Mouse (Mus musculus): ENCODE data around the gene Cyp2w1. TPM values are rescaled to one million over a fixed set of nuclear protein-coding genes. Genes with fewer than 3 reads are reported as not detected.

Cyp2w1 gene
- polyA plus RNA-seq, 1 experiment from 2014 or later, result not detected

- ATAC-seq (ENCODE audit: low FRiP score) (no peak), DNase-seq (ENCODE audit: low spot score, missing footprints) (no peak)
- 89% methylated on average over 18 of the region's 18 CpGs for WGBS
- Histone ChIP-seq H3K9me3 (ENCODE audit: control insufficient read depth, low read length) (no peaks in the 10 kb centered on the region), H3K4me1 (ENCODE audit: control insufficient read depth, insufficient read depth, low read length) (peaks cover 7% of the 10 kb centered on the region), H3K36me3 (ENCODE audit: control insufficient read depth, insufficient read depth, low read length) (no peaks in the 10 kb centered on the region), H3K27ac (ENCODE audit: low read depth, low read length) (no peak within 1 kb of the TSS; the same call in 1 of the 2 replicates), H3K4me3 (ENCODE audit: low read depth, low read length) (no peak within 1 kb of the TSS), H3K27me3 (ENCODE audit: control insufficient read depth, insufficient read depth, low read length) (no peaks in the 10 kb centered on the region), H3K9ac (ENCODE audit: low read length) (no peak within 1 kb of the TSS), H3K4me2 (no peak within 1 kb of the TSS)
Observed at GRCm38 (mm10) chr5:139377468-139378270, 25.3 kb downstream of the Cyp2w1 start, which contains the start of gene Gpr146. TSS of gene Gpr146 (plus strand) at chr5:139377697.

GRCm38 (mm10) chr5:139378271-139378556 lies 25.8 kb downstream of the Cyp2w1 start:
- DNase-seq (ENCODE audit: low spot score, missing footprints), result no peak
- H3K4me2 ChIP-seq, result no peak overlapping the region
- H3K4me1 ChIP-seq (ENCODE audit: control insufficient read depth, insufficient read depth, low read length), result peaks cover 7% of the 10 kb centered on the region
- no peaks in the 10 kb centered on the region for H3K36me3 ChIP-seq (ENCODE audit: control insufficient read depth, insufficient read depth, low read length)
- H3K4me3 ChIP-seq (ENCODE audit: low read depth, low read length), result no peak overlapping the region
- H3K27me3 ChIP-seq (ENCODE audit: control insufficient read depth, insufficient read depth, low read length), result no peaks in the 10 kb centered on the region
- H3K9ac ChIP-seq (ENCODE audit: low read length), result no peak overlapping the region
- H3K9me3 ChIP-seq (ENCODE audit: control insufficient read depth, low read length), result no peaks in the 10 kb centered on the region
- 94% methylated on average over 7 of the region's 7 CpGs for WGBS
- no peak overlapping the region for H3K27ac ChIP-seq (ENCODE audit: low read depth, low read length)
- no peak for ATAC-seq (ENCODE audit: low FRiP score)

DNA sequence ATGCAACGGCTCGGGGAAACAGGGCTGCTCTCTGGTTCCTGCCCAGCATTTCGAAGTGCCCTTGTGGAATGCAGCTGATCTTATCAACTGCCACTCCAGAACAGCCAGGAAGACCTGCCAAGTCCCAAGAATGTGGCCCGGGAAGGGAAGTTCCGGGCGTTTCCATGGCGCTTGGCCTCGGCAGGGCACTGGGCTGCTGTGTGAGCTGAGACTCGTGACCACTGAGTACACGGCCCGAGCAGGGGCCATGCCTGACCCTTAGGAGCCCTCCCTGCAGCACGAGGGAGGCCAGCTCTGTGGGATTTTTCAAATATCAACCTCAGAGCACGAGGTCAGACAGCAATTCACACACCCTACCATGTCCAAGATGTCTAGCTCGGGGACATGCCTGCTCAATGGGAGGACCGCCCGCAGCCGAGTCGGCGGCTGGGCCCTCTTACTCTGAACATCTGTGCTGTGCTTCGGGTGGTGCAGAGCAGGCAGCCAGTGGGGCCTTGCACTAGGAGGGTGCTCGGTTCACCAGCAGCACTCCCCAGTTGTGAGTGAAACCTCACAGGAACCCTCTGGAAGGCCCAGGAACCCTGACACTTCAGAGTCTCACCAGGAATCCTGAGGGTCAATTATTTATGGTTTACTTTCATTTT lies 26.7 kb downstream of the Cyp2w1 start:
- H3K36me3 ChIP-seq (ENCODE audit: control insufficient read depth, insufficient read depth, low read length), result no peaks in the 10 kb centered on the region
- 53% methylated on average over 21 of the region's 21 CpGs for WGBS
- DNase-seq (ENCODE audit: low spot score, missing footprints), result no peak

DNA sequence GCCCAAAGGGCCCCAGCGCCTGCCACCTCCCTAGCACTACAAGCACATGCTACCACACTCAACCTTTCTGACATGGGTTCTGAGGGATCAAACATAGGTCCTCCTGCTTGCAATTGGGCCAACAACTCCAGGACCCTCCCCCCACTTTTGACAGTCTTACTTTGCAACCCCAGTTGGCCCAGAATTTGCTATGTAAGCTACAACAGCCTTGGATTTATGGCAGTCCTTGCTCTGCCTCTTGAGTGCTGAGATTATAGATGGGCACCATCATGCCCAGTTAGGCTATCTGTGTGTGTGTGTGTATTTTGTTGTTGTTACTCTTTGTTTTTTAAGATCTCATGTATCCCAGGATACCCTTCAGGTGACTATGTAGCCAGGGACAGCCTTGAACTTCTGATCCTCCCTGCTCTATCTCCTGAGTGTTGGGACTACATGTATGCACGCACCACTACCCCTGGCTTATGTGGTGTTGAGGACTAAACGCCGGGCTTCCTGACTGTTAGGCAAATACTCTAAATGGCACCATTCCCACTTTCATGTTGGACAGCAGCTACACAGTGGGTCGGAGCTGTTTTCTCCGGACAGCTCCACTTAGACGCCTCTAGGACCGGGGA lies 27.5 kb downstream of the Cyp2w1 start:
- peak; percentile 86 for DNase-seq (ENCODE audit: low spot score, missing footprints)
- Histone ChIP-seq H3K9ac (ENCODE audit: low read length) (no peak overlapping the region; the same call in 1 of the 2 replicates), H3K9me3 (ENCODE audit: control insufficient read depth, low read length) (no peaks in the 10 kb centered on the region), H3K36me3 (ENCODE audit: control insufficient read depth, insufficient read depth, low read length) (no peaks in the 10 kb centered on the region), H3K4me3 (ENCODE audit: low read depth, low read length) (peak overlapping the region; percentile 60), H3K27ac (ENCODE audit: low read depth, low read length) (no peak overlapping the region), H3K27me3 (ENCODE audit: control insufficient read depth, insufficient read depth, low read length) (no peaks in the 10 kb centered on the region), H3K4me2 (peak overlapping the region; percentile 89), H3K4me1 (ENCODE audit: control insufficient read depth, insufficient read depth, low read length) (peaks cover 7% of the 10 kb centered on the region)
- 20% methylated on average over 8 of the region's 8 CpGs for WGBS
- ATAC-seq (ENCODE audit: low FRiP score), result peak; percentile 36

More for the DNA sequence above, 26.7 kb downstream of the Cyp2w1 start:
- no peak overlapping the region for H3K9ac ChIP-seq (ENCODE audit: low read length)
- no peak overlapping the region for H3K4me3 ChIP-seq (ENCODE audit: low read depth, low read length)
- no peaks in the 10 kb centered on the region for H3K9me3 ChIP-seq (ENCODE audit: control insufficient read depth, low read length)
- no peaks in the 10 kb centered on the region for H3K27me3 ChIP-seq (ENCODE audit: control insufficient read depth, insufficient read depth, low read length)
- ATAC-seq (ENCODE audit: low FRiP score), result no peak
- peaks cover 7% of the 10 kb centered on the region for H3K4me1 ChIP-seq (ENCODE audit: control insufficient read depth, insufficient read depth, low read length)
- no peak overlapping the region for H3K4me2 ChIP-seq
- H3K27ac ChIP-seq (ENCODE audit: low read depth, low read length), result 0 out of 2 replicates have a peak overlapping the region, but pooled peaks have one; percentile 11

- WGBS, result 1% methylated on average over 73 of the region's 73 CpGs
- Histone ChIP-seq H3K36me3 (ENCODE audit: control insufficient read depth, insufficient read depth, low read length) (no peaks in the 10 kb centered on the region), H3K9me3 (ENCODE audit: control insufficient read depth, low read length) (no peaks in the 10 kb centered on the region), H3K4me3 (ENCODE audit: low read depth, low read length) (peak overlapping the region; percentile 60), H3K27me3 (ENCODE audit: control insufficient read depth, insufficient read depth, low read length) (no peaks in the 10 kb centered on the region), H3K9ac (ENCODE audit: low read length) (peak overlapping the region; percentile 69), H3K4me2 (peak overlapping the region; percentile 89), H3K4me1 (ENCODE audit: control insufficient read depth, insufficient read depth, low read length) (peaks cover 7% of the 10 kb centered on the region), H3K27ac (ENCODE audit: low read depth, low read length) (peak overlapping the region; percentile 30)
- peak; percentile 96 for DNase-seq (ENCODE audit: low spot score, missing footprints)
- peak; percentile 89 for ATAC-seq (ENCODE audit: low FRiP score)
Observed at GRCm38 (mm10) chr5:139380385-139381248, 28.2 kb downstream of the Cyp2w1 start.

DNA sequence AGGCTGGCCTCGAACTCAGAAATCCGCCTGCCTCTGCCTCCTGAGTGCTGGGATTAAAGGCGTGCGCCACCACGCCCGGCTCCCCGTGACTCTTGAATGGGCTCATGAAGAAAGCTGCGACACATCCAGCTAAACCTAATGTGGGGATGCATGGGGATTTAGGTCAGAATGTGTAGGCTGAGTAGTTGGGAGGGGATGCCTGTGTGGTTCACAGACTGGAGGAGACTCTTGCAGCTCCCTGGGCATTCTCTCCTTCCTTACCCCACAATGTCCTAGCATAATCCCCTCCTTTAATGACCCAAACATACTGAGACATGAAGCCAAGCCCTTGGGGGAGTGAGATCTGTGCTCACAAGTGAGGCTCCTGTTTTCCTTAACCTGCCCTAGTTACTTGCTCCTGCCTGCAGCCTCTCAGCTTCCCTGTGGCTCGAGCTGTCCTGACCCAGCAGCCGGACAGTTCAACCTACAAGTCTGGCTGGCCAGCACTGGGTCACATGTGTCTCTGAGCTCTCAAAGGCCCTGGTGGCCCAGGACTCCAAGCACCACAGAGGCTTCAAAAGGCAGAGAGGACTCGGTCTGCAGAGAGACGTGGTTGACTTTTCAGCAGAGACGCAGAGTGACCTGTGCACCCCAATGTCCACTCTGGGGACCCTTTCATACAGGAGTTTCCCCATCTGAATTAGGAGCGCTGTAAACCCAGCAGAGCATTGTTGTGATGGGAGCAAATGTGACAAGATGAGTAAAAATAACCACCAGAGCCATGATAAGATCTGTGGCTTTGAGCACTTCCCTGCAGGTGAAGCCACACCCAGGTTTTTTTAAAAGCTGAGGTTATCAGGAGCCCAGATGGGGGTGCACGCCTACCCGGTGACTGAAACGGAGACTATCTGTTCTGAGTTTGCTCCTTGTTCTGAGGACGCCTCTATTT lies 29.4 kb downstream of the Cyp2w1 start:
- Histone ChIP-seq H3K9ac (ENCODE audit: low read length) (no peak overlapping the region), H3K4me3 (ENCODE audit: low read depth, low read length) (no peak overlapping the region), H3K4me1 (ENCODE audit: control insufficient read depth, insufficient read depth, low read length) (peaks cover 7% of the 10 kb centered on the region), H3K27ac (ENCODE audit: low read depth, low read length) (no peak overlapping the region; the same call in 1 of the 2 replicates), H3K9me3 (ENCODE audit: control insufficient read depth, low read length) (no peaks in the 10 kb centered on the region), H3K27me3 (ENCODE audit: control insufficient read depth, insufficient read depth, low read length) (no peaks in the 10 kb centered on the region), H3K36me3 (ENCODE audit: control insufficient read depth, insufficient read depth, low read length) (no peaks in the 10 kb centered on the region), H3K4me2 (peak overlapping the region; percentile 4; the same call in 1 of the 2 replicates)
- no peak for ATAC-seq (ENCODE audit: low FRiP score)
- no peak for DNase-seq (ENCODE audit: low spot score, missing footprints)
- 81% methylated on average over 18 of the region's 18 CpGs for WGBS

- Histone ChIP-seq H3K9ac (ENCODE audit: low read length) (no peak overlapping the region), H3K27ac (ENCODE audit: low read depth, low read length) (peak overlapping the region; percentile 25; the same call in 1 of the 2 replicates), H3K4me1 (ENCODE audit: control insufficient read depth, insufficient read depth, low read length) (peaks cover 7% of the 10 kb centered on the region), H3K9me3 (ENCODE audit: control insufficient read depth, low read length) (no peaks in the 10 kb centered on the region), H3K4me3 (ENCODE audit: low read depth, low read length) (no peak overlapping the region), H3K36me3 (ENCODE audit: control insufficient read depth, insufficient read depth, low read length) (no peaks in the 10 kb centered on the region), H3K4me2 (no peak overlapping the region), H3K27me3 (ENCODE audit: control insufficient read depth, insufficient read depth, low read length) (no peaks in the 10 kb centered on the region)
- 72% methylated on average over 8 of the region's 8 CpGs for WGBS
- no peak for DNase-seq (ENCODE audit: low spot score, missing footprints)
- ATAC-seq (ENCODE audit: low FRiP score), result no peak
Observed at GRCm38 (mm10) chr5:139382760-139383159, 30.3 kb downstream of the Cyp2w1 start.

DNA sequence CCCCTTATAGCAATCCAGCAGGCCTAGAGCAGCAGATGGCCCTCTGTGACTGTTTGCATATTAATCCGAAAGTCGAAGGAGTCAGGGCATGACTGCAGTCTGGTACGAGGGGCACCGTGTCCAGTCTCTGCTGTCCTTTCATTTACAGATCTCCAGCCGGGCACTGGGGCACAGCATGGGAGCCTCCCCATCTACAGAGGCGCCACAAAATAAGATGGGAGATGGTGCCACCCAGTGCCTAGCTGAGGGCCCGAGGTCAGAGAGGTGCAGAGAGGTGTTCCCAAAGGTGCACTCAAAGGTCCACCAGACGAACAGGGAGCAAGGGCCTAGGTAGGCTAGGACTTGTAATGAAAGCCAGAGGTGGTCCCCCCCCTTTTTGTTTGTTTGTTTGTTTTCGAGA lies 30.8 kb downstream of the Cyp2w1 start:
- no peak overlapping the region for H3K4me3 ChIP-seq (ENCODE audit: low read depth, low read length)
- H3K27me3 ChIP-seq (ENCODE audit: control insufficient read depth, insufficient read depth, low read length), result no peaks in the 10 kb centered on the region
- H3K4me2 ChIP-seq, result no peak overlapping the region
- peaks cover 7% of the 10 kb centered on the region for H3K4me1 ChIP-seq (ENCODE audit: control insufficient read depth, insufficient read depth, low read length)
- no peak overlapping the region; the same call in 1 of the 2 replicates for H3K27ac ChIP-seq (ENCODE audit: low read depth, low read length)
- no peak overlapping the region for H3K9ac ChIP-seq (ENCODE audit: low read length)
- no peaks in the 10 kb centered on the region for H3K36me3 ChIP-seq (ENCODE audit: control insufficient read depth, insufficient read depth, low read length)
- DNase-seq (ENCODE audit: low spot score, missing footprints) (no peak), ATAC-seq (ENCODE audit: low FRiP score) (no peak)
- 85% methylated on average over 9 of the region's 9 CpGs for WGBS
- H3K9me3 ChIP-seq (ENCODE audit: control insufficient read depth, low read length), result no peaks in the 10 kb centered on the region
